Mouse (Mus musculus): Measurements from ENCODE around the gene Rtraf. TPM values are rescaled to one million over a fixed set of nuclear protein-coding genes. Genes with fewer than 3 reads are reported as not detected.

Gene Rtraf
- total RNA-seq, 2 experiments from 2014 or later = 78.3 to 85.5 TPM

Other genes with a start within 250 kb of the Rtraf start
- gene Gm2237, start 238.7 kb downstream of the Rtraf start, total RNA-seq (2021) = 1 to 10 TPM; 1.4 to 1.7 TPM
- not detected for gene Gm5458, start 221.2 kb downstream of the Rtraf start, total RNA-seq (2021)
- gene Nid2, start 72.6 kb downstream of the Rtraf start, total RNA-seq (2021) = 10 to 100 TPM; 90.7 to 94.0 TPM
- 10 to 100 TPM; 18.2 to 18.4 TPM for gene Gng2, start 153.8 kb upstream of the Rtraf start, total RNA-seq (2021)